Mouse (Mus musculus) stomach, postnatal 0 days (tissue): ENCODE measurements around the gene Gng13.

Source experiments
- CTCF ChIP-seq: IDR thresholded peaks from 2 replicates; pipeline ENCODE4 v1.5.1; 2016; ENCODE audit warnings: antibody characterized with exemption, low read depth, mild to moderate bottlenecking, moderate library complexity
- EP300 ChIP-seq: optimal IDR thresholded peaks from 2 replicates; pipeline ENCODE3; 2016; ENCODE audit warnings: antibody characterized with exemption

- TF ChIP-seq CTCF (no peak), EP300 (no peak)
These were observed 38.1 kb downstream of the Gng13 start for GRCm38 (mm10) chr17:25755086-25755485.
